Mouse (Mus musculus): ENCODE measurements at regions not wholly inside any gene's neighbourhood (a gene's known extent, or its start where the extent isn't known, plus 50 kb on each side); places are given as distances from the start of the nearest gene placed in this dataset.
A peak's percentile ranks its signal among the peaks of the same experiment; 100 is the strongest.

- DNase-seq (ENCODE audit: low read depth, low spot score): no peak
These were observed 2784.9 kb upstream of the Gm12353 start for GRCm38 (mm10) chr4:16820371-16820770.

- no peak for DNase-seq (ENCODE audit: low read depth, low spot score)
These were observed 2773.7 kb upstream of the Gm12353 start for GRCm38 (mm10) chr4:16831598-16831997.

- DNase-seq (ENCODE audit: low read depth, low spot score): peak; percentile 29
These were observed 2757.2 kb upstream of the Gm12353 start for GRCm38 (mm10) chr4:16848096-16848495.

GRCm38 (mm10) chr4:16852670-16853069, 2752.6 kb upstream of the Gm12353 start:
- DNase-seq (ENCODE audit: low read depth, low spot score): no peak

Data from 3T3-L1 (cell line).